Mouse (Mus musculus): ENCODE measurements around the gene Xrra1.
A peak's percentile ranks its signal among the peaks of the same experiment; 100 is the strongest.
"Not testable (repeated sequence)": the region's sequence is repeated elsewhere in the genome, so short reads cannot be mapped to it uniquely, and the experiment has no call there.

The Xrra1 gene

DNA sequence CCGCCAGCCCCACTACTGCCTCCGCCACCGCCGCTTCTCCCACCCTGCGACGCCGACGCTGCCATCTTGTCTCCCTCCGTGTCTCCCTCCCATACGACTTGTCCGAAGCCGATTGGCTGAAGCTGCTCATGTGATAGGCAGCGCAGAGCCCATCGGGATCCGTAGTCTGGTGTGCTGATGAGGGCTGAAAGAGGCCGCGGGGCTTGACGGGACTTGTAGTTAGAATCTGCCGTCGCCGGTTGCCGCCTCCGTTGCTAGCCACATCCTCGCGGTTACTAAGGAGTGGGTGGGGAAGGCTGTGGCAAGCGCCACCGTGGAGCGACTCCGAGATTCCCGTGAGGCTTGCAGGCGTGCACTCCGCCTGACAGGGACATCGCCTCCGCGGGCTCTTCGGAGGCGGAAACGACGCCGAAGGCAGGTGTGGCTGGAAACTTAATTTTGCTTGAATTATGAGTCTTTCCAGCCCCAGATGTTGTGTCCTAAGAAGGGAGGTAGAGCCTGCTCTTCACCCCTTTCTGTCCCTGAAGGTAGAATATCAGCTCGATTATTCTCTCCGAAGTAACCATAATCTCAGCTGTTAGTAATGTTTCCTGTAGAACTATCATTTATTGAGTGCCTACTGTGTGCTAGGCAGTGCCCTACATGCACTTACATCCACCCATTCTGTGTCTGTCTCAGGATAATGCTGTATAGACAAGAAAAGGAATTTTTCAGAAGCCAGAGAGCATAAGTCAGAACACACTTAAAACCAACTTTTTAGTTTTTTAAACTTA is at the start of gene Xrra1:
Gene Xrra1 (plus strand): TSS at position 304 of the 773 bp plus-strand sequence.
- peak; percentile 98 for DNase-seq (ENCODE audit: low spot score)

DNA sequence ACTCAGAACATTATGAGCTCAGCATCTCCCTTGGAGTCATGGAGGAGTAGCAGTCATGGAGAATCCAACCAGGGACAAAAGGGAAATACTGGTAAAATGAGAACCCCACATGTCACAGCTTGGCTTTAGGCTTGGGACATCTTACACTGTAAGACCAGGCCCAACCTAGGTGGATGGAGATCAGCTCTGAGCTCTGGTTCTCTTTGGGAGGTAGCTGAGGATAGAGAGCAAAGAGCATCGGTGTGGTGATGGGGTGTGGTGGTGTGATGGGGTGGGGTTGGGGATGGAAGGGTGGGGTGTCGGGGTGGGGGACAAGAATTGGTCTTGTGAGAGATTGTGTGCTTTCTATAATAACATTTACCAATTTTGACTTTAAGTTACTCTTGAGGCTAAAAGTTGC is 48.1 kb upstream of the Xrra1 start:
- DNase-seq (ENCODE audit: low spot score) = no peak

DNA sequence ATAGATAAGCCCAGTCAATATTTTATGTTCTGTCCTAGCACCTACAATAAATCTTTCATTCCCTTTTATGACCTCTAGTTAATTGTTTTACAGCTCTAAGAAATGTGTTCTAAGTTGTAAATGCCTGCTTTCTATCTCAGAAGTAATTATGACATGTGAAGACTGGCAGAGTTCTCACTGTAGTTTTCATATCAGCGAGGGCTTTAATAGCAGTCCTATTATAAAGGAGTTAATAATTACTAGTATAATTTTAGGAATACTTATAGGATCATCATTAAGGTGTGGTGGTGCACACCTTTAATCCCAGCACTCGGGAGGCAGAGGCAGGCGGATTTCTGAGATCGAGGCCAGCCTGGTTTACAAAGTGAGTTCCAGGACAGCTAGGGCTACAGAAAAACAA is 47.3 kb upstream of the Xrra1 start:
- no peak for DNase-seq (ENCODE audit: low spot score)

DNA sequence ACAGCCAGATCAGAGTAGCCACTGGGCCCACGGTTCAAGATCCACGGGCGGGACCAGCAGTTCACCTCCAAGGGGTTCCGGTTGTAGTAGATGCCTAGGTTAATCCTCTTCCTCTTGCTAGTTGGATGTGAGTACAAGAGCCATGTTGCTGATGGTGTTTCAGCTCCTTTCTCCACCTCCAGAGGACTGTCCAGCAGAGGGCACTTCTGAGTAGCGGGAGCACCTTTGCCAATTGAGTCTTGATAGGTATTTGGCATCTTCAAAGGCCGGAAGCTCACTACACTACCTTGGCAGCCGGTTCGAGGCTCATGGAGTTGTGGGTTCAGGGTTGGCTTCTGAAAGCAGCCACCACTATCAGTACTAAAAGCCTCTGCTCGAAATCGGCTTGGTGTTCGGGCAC is 45.5 kb upstream of the Xrra1 start:
- no peak for DNase-seq (ENCODE audit: low spot score)

DNA sequence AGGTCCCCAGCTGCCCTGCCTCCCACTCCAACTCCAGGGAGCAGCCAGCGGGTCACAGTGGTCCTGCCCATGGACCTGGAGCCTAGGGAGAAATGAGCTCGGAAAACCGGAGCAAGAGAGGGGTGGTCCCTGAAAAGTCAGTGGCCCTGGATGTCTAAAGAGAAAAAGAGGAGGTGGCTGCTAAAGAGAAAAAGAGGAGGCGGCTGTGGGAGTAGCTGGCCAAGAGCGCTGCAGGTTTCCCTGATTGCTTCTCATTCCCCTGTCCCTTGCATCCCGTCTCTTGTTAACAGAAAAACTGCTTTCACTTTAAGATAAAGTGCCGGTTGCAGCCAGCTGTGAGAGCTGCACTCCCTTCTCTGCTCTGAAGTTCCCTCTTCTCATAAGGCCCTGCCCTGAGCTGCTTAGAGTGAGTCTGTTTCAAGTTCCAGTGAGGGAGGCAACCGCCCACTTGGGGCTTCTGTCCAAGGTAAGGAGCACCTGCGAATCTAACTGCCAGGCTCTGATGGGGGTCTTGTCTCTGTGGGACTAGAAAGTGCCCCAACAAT is 40.7 kb upstream of the Xrra1 start:
- DNase-seq (ENCODE audit: low spot score) = not testable (repeated sequence)

DNA sequence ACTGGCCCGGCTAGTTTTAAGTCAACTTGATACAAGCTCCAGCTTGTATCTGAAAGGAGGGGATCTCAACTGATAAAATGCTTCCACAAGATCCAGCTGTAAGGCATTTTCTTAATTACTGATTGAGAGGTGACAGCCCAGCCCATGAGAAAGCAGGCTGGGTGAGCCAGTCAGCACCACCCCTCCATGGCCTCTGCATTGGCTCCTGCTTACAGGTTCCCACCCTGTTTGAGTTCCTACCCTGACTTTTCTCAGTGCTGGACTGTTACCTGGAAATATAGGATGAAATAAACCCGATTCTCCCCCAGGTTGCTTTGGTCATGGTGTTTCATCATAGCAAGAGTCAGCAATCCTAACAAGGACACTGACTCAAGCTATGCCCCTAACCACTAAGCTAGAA is 37.0 kb upstream of the Xrra1 start:
- DNase-seq (ENCODE audit: low spot score) = no peak

DNA sequence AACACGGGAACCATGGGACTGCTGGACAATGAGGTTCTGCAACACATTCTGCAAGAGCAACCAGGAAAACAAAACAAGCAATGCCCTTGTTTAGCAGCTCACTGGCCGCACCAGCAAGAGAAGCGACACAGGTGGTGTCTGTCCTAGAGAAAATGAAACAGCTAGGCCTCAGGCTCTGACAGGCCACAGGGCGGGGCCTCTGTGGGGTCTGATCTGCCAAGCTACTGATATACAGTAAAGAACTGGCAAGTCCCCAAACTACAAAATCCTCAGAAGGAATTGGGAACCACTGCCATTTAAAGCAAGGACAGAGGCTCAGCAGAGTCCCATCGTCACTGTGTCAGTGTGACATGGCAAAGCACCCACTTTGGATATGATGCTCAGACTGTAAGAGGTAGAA is 36.5 kb upstream of the Xrra1 start:
- DNase-seq (ENCODE audit: low spot score) = no peak

DNA sequence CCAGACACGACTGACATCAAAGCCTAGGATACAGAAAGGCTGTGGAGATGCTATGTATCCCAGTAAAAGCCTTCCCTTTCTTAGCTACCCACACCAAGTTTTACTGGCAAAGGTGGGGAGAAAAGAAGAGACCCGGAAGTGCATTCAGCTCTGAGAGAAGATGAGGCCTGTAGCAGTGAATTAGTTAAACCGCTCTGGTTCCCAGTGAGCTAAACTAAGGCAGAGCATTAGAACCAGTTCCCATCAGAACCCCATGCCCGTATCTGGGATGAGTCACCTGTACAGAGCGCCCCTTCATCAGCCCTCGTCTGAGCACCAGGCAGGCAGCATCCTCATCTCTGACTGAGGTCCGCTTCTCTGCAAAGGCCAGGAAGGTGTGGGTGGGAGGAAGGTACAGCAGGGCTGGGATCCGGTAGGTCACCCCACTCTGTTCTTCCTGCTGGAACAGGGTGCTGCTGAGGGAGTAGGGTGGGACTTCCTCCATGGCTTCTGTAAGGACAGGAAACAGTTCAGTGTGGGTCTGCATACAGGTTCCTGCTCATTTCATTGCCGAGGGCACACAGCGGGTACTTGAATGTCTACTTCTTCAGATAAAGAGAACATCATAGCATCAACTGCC is 35.8 kb upstream of the Xrra1 start:
- DNase-seq (ENCODE audit: low spot score) = no peak

DNA sequence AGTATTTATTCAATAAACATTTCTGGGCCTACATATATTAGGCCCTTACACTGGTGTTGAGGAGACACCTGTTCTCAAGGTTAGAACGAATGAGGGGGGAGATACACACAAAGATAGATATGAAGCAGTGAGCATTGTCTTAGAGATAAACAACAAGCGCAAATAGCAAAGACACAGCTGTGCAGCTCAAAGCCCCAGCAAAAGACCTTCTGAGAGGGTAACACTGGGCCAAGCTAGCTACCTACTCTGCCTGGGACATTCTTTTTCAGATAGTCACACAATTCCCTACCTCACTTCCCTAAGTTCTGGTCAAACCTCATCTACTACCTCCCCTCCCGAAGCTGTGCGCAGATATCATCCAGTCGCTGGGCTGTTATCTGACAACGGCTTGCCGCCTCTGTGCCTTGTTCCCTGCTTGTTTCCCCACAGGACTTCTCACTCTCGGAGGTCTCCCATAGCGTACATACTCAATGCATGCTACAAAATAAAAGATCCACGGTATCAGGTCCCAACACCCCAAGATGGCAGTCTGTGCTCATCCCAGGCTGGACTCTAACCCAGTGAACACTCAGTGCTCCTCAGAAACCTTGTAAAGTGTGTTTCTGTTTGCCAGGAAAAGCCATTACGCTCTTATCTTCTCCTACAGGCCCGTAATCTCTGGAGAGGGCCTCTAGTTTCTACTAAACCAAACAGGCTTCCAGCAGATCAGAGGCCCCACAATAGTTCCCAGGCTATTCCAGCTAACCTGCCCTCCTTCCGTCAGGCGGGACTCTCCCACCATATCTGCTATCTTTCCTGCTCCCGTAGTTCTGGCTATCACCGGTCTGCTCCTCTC is 34.0 kb upstream of the Xrra1 start:
- no peak for DNase-seq (ENCODE audit: low spot score)

DNA sequence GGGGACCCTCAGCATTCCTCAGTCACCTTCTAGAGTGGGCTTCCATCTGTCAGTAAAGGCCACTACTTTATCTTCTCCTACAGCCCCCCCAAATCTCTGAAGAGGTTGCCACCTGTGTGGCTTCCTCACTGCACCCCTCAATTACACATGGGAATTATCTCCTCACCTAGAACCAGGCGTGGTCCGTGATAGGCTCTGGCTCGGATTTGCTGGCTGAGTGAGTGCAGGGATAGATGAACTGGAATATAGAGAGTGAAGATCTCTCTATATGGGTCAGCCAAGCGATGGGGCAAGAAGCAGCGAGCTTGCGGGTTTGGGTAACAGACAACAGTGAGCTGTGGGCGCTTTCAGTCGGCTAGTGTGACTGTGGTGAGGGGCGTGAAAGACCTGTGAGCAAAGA is 33.4 kb upstream of the Xrra1 start:
- no peak for DNase-seq (ENCODE audit: low spot score)

DNA sequence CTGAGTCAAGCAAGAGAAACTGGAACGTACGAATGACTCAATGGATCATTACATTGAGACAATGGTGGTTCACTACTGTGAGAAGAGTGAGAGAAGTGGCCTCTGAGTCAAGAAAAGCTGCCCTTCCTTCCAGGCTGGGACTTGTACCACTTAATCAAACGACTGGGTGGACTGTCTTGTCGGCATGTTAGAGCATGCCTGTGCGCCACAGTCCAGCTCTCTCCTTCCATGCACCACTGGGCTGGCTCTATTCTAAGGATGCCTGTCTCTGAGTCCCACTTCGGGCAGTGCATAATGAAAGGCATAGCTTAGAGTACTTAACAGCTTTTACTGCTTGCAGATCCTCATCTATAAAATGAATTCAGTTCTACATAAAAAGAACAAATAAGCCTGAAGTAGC is 32.8 kb upstream of the Xrra1 start:
- DNase-seq (ENCODE audit: low spot score) = no peak

DNA sequence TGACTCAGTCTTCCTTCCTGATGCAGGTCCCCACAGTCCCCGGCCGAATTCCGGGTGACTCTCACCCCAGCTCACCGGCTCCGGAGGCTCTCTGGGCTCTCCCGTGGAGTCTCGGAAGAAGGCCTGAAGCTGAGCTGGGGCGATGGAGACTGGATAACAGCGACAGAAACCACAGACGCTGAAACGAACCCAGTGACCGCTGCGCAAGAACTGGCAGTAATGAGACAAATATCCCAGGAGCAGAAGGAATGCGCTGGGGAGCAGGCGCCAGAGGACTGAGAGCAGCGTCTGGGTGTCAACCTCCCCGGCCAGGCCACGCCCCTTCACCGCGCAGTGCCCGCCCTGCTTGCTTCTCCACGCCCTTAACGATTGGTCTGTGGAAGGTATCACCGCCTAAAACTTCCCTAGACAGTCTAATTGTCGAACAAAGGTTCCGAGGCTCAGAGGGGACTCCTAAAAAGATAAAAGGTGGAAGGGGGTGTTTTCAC is 30.8 kb upstream of the Xrra1 start, which contains the start of gene Neu3:
Gene Neu3 (minus strand): TSS at position 335 of the 488 bp plus-strand sequence.
- peak; percentile 79 for DNase-seq (ENCODE audit: low spot score)

DNA sequence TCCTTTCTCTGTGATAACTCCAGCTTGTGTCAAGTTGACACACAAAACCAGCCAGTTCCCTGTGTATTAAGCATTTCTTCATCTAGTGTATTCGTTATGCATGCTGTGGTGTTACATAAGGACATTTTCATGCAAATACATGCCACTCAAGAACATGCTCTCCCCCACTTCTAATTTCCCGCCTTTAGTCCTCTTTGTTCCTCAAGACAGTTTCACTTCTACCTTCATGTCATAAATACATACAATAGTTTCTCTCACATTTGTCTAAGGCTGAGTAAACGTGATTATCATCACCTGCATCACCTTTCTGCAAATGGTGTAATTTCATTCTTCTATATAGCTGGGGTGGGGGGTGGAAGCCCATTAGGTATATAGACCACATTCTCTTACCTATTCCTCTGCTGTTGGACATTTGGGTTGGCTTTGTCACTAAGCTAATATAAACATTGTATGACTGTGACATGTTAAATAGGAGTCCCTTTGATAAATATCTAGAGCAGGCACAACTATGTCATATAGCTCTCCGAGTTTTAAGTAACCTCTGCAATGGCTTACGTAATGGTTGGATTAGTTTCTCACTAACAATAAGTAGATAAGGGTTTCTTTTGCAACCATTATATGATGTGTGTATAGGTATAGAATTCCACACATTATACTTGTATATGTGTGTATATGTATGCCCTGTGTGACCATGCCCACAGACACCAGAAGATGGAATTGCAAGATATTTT is 25.6 kb upstream of the Xrra1 start:
- DNase-seq (ENCODE audit: low spot score) = no peak

DNA sequence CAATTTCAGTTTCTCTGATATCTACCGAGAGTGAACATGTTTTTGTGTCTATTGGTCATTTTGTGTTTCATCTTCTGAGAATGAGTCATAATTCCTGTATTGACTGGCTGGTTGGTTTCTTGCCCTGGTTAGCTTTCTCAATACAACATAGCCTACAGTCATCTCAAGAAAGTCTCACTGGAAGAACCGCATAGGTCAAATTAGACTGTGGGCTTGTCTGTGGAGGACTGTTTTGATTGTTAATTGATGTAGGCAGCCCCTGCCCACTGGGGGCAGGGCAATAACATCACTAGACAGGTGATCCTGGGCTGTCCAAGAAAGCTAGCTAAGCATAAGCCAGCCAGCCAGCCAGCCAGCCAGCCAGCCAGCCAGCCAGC is 25.1 kb upstream of the Xrra1 start:
- no peak for DNase-seq (ENCODE audit: low spot score)

DNA sequence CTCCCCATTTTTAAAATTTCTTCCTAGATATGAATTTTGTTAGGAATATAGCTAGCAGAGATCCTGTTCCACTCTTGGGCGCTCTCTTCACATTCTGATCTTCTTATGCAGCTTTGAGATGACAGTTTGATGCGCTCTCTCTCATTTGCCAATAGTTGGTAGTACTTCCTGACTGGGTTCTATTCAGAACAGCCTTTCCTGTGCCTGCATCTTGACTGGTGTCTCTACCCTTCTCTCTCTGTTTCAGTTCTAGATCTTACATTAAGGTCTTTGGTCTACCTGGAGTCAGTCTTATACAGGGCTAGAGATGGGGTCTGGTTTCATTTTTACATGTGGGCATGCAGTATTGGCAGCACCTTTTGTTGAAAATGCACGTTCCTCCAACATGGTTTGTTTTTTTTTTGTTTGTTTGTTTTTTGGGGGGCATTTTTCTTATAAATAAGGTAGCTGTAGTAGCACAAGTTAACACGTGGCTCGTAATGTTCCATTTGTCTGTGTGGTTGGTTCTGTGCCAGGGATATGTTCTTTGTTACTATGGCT is 24.5 kb upstream of the Xrra1 start:
- DNase-seq (ENCODE audit: low spot score) = no peak

DNA sequence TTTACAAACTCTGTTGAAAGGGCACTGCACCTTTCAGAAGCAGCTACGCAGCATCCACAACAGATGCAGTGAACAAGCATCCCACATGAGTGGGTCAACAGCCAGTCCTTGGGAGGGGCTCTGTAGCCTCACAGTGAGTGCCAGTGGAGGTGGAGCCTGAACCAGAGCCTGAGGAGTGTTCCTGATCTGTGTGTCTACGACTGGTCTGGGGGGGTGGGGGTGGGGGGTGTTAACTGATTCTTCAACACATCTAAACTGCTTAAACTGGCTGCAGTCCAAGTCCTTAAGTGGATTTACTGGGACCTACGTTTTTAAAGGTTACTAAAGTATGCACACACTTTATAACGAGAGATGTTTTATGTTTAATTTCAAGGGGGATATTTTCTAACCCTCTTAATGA is 22.1 kb upstream of the Xrra1 start:
- no peak for DNase-seq (ENCODE audit: low spot score)

DNA sequence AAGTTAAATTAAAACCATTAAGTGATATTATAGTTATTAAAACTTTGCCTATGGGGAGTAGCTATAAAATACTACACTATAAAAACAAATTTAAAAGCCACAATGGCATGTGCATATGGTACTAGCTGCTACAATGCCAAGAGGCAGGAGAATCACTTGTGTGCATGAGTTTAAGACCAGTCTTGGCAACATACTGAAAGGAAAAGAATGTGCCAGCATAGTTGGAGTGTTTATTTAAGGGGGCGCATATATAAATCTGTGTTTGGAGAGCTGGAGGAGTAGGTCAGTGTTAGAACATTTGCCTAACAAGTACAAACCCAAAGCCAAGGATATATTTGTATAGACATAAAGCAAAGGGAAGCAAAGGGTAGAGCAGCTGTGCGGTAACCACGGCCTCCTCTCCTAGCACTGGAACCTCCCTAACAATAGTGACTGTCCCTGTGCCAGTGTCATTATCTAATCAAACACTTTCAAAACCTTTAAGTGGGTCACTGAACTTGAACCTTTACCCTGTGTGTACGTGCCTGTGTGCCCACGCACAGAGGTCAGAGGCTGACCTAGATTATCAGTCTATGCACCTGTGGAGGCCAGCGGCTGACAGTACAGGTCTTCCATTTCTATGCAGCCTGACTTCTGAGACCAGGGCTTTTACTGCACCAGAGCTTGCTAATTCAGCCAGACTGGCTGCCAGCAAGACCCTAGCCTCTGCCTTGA is 21.4 kb upstream of the Xrra1 start:
- DNase-seq (ENCODE audit: low spot score) = no peak

DNA sequence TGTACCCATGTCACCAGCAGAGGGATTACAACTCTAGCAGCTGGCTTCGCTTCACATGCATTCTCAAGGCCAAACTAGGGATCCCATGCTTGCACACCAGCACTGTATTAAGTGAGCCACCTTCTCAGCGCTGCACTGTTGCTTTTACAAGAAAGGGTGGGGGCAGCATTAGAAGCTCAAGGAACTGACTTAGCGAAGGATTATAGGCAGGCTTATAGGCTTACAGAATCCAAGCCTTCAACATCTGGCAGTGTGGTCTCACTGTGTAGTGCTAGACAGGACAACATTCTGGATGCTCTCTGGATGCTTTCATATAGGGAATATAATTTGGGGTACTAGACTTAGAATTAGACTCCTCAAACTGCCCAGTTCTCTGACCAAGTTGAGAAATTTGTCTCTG is 20.7 kb upstream of the Xrra1 start:
- DNase-seq (ENCODE audit: low spot score) = no peak

DNA sequence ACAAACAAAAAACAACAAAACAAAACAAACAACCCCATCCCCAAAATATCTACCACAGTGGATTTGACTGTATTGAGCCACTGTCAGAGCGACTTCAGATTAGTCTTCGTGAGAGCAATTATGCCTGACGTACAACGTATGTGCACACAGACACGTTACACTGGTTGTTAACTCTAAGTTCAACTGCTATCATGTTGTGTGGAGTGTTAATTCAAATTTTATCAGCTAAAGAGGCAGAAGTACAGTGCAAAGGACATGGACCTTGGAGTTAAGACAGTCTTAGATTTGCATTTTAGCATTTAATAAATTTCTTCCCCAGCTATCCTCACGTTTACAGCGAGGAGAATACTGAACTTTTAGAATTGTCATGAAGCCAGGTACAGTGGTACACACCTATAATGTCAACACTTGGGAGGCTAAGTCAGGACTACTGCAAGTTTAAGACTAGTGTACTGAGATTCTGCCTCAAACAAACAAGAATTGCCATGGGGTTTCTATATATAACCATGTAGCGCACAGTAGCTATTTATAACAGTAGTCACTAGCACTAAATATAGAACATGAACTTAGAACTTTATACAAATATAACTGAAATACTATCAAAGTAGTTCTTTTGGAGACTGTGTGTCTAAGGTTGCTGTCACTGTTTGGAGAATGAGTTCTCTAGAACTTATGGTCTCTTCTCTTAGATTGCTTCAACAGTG is 13.2 kb upstream of the Xrra1 start:
- DNase-seq (ENCODE audit: low spot score) = no peak

DNA sequence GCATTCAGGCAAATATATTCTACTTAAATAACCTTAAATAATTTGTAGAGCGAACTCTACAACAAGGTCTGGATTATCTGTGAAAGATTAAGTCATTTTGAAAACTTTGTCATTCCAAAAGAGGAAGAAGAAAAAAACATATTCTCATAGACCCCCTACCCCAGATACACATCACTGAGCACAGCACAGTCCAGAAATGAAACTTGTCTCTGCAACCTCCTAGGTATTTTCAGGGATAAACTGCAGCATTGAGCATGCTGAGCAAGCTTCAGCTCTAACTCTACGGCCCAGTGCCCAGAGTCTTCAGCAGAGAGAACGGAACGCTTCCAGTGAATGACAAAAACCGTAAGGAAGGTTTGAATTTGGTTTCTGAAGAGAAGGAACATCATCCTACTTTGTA is 8.4 kb upstream of the Xrra1 start:
- DNase-seq (ENCODE audit: low spot score) = no peak

Measured in left cerebral cortex, adult 11 months (tissue).